Mouse (Mus musculus): ENCODE measurements around the gene Sec23a. TPM values are rescaled to one million over a fixed set of nuclear protein-coding genes. Genes with fewer than 3 reads are reported as not detected.
"Not testable (repeated sequence)": the region's sequence is repeated elsewhere in the genome, so short reads cannot be mapped to it uniquely, and the experiment has no call there.

Gene Sec23a
- total and polyA plus RNA-seq, 3 experiments, result 8.4 to 33.7 (median 28.2) TPM

DNA sequence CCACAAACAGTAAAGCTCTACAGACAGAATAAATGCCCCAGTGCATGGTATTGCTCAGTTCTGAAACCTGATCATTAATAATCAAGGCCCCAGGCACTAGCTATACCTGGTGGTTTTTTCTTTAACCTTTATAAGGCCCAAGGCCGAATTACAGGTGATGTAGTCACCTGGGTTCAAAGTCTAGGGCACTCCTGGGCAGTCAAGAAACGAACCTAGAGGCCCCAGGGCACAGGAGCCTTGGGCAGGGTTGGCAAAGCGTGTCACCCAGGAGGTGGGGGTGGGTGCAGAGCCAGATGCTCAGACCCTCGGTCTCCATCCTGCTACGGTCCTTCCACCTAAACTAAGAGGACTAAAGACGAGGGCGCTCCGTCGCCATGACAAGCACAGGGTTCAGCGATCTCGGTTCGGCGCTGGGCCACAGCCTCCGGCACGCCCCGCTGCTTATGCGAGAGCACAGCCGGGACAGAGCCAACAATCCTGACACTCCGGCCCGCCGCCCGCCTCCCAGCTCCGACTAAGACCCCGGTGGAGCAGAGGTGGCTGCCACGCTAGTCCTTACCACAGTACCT lies 458 bp downstream of the Sec23a start:
- TF ChIP-seq GATA1 (IDR thresholded peaks at IDR 0.05; ENCODE audit: borderline replicate concordance, low read length) (no peak), CTCF (IDR thresholded peaks at IDR 0.05; ENCODE audit: low read depth, low read length) (no peak), POLR2AphosphoS5 (IDR thresholded peaks at IDR 0.05; ENCODE audit: insufficient replicate concordance, low read depth, low read length) (no peak), TAL1 (conservative IDR thresholded peaks at IDR 0.05; ENCODE audit: low read depth, low read length) (no peak), GATA2 (IDR thresholded peaks at IDR 0.05; ENCODE audit: borderline replicate concordance, low read depth, low read length) (no peak)
- H3K36me3 ChIP-seq (replicated peaks), result peaks cover 35% of the 10 kb centered on the region
- DNase-seq (ENCODE audit: low spot score), result no peak
- H3K27me3 ChIP-seq (ENCODE audit: insufficient read depth, low read length), result no peaks in the 10 kb centered on the region
- peak; percentile 12; the same call in 1 of the 2 replicates for ATAC-seq (ENCODE audit: extremely low read depth, insufficient number of reproducible peaks, low FRiP score, poor library complexity, severe bottlenecking)
- H3K9me3 ChIP-seq (replicated peaks), result no peaks in the 10 kb centered on the region
- H3K4me3 ChIP-seq (ENCODE audit: low read depth, low read length), result peak overlapping the region; percentile 85
- H3K4me1 ChIP-seq (ENCODE audit: insufficient read depth, low read depth, low read length), result peaks cover 27% of the 10 kb centered on the region

DNA sequence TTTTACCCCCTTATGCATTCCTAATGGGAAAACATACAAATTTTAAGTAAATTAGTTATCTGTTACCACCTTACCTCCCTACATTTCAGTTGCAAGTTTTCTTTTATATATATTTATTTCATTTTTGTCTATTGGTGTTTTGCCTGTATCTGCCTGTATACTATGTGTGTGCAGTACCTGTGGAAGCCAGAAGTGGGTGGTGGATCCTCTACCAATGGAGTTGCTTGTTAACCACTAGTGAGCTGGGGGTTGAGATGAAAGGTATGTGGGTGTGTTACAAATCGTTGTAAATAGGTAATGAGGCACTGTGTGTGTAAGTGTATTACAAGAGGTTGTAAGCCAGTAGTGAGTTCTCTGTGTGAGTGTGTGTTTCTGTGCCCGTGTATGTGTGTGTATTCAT lies 1.3 kb downstream of the Sec23a start:
- peaks cover 35% of the 10 kb centered on the region for H3K36me3 ChIP-seq (replicated peaks)
- DNase-seq (ENCODE audit: low spot score), result peak; percentile 20
- peaks cover 27% of the 10 kb centered on the region for H3K4me1 ChIP-seq (ENCODE audit: insufficient read depth, low read depth, low read length)
- TF ChIP-seq TAL1 (conservative IDR thresholded peaks at IDR 0.05; ENCODE audit: low read depth, low read length) (no peak), POLR2AphosphoS5 (IDR thresholded peaks at IDR 0.05; ENCODE audit: insufficient replicate concordance, low read depth, low read length) (no peak), GATA1 (IDR thresholded peaks at IDR 0.05; ENCODE audit: borderline replicate concordance, low read length) (no peak), CTCF (IDR thresholded peaks at IDR 0.05; ENCODE audit: low read depth, low read length) (no peak), GATA2 (IDR thresholded peaks at IDR 0.05; ENCODE audit: borderline replicate concordance, low read depth, low read length) (no peak)
- no peaks in the 10 kb centered on the region for H3K9me3 ChIP-seq (replicated peaks)
- no peak overlapping the region for H3K4me3 ChIP-seq (ENCODE audit: low read depth, low read length)
- no peak for ATAC-seq (ENCODE audit: extremely low read depth, insufficient number of reproducible peaks, low FRiP score, poor library complexity, severe bottlenecking)
- no peaks in the 10 kb centered on the region for H3K27me3 ChIP-seq (ENCODE audit: insufficient read depth, low read length)

DNA sequence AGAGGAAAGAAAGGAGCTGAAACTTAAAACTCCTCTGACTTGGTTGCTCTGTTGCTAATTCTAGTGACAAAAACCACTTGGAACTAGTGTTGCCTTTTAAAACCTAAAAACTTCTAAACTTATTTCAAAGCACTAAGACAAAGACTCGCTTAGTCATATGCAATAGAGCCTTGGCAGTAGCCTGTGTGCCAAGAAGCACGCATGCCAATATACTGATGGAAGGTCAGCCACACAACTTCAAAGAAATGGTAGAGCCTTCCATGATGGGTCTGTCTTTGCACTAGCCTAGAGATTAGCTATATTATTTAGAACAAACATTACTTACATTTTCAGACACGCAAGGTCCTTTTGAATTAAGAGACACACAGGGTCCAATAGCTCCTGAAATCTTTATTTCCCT lies 26.1 kb downstream of the Sec23a start:
- no peaks in the 10 kb centered on the region for H3K27me3 ChIP-seq (ENCODE audit: insufficient read depth, low read length)
- DNase-seq (ENCODE audit: low spot score) (no peak), ATAC-seq (ENCODE audit: extremely low read depth, insufficient number of reproducible peaks, low FRiP score, poor library complexity, severe bottlenecking) (no peak)
- no peak overlapping the region for H3K4me3 ChIP-seq (ENCODE audit: low read depth, low read length)
- H3K4me1 ChIP-seq (ENCODE audit: insufficient read depth, low read depth, low read length), result peaks cover 16% of the 10 kb centered on the region
- TF ChIP-seq CTCF (IDR thresholded peaks at IDR 0.05; ENCODE audit: low read depth, low read length) (no peak), POLR2AphosphoS5 (IDR thresholded peaks at IDR 0.05; ENCODE audit: insufficient replicate concordance, low read depth, low read length) (no peak), TAL1 (conservative IDR thresholded peaks at IDR 0.05; ENCODE audit: low read depth, low read length) (no peak), GATA2 (IDR thresholded peaks at IDR 0.05; ENCODE audit: borderline replicate concordance, low read depth, low read length) (no peak), GATA1 (IDR thresholded peaks at IDR 0.05; ENCODE audit: borderline replicate concordance, low read length) (no peak)
- no peaks in the 10 kb centered on the region for H3K9me3 ChIP-seq (replicated peaks)
- peaks cover 52% of the 10 kb centered on the region for H3K36me3 ChIP-seq (replicated peaks)

DNA sequence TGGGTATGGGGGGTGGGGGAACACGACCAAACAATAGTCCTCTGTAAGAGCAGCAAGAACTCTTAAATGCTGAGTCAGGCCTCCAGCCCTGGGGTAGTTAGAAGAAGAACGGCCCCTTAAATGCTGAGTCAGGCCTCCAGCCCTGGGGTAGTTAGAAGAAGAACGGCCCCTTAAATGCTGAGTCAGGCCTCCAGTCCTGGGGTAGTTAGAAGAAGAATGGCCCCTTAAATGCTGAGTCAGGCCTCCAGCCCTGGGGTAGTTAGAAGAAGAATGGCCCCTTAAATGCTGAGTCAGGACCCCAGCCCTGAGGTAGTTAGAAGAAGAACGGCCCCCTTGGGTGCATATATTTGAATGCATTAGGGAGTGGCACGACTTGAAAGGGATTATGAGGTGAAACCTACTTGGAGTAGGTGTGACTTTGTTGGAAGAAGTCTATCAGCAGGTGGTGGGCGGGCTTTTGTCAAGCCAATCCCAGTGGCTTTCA lies 30.6 kb downstream of the Sec23a start:
- H3K9me3 ChIP-seq (replicated peaks); H3K4me3 ChIP-seq (ENCODE audit: low read depth, low read length); H3K27me3 ChIP-seq (ENCODE audit: insufficient read depth, low read length): not testable (repeated sequence)
- DNase-seq (ENCODE audit: low spot score) (peak; percentile 17), ATAC-seq (ENCODE audit: extremely low read depth, insufficient number of reproducible peaks, low FRiP score, poor library complexity, severe bottlenecking) (peak; percentile 86)
- peaks cover 20% of the 10 kb centered on the region for H3K4me1 ChIP-seq (ENCODE audit: insufficient read depth, low read depth, low read length)
- peaks cover 49% of the 10 kb centered on the region for H3K36me3 ChIP-seq (replicated peaks)

DNA sequence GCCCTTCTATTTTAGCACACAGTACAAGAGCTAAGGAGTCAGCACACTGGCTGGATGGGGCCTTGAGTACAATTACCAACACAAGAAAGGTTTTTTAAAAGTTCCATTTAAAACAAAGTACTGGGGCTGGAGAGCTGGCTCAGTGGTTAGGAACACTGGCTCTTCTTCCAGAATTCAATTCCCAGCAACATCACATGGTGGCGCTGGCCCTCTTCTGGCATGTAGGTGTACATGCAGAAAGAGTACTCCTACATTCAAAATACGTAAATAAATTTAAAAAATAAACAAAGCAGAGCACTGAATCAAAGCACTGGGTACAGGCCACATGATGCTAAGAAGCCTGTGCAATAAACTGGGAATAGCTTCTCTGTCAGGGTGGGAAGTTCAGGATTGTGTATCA lies 34.9 kb downstream of the Sec23a start:
- ATAC-seq (ENCODE audit: extremely low read depth, insufficient number of reproducible peaks, low FRiP score, poor library complexity, severe bottlenecking), result no peak
- Histone ChIP-seq H3K4me3 (ENCODE audit: low read depth, low read length) (no peak overlapping the region), H3K9me3 (replicated peaks) (no peaks in the 10 kb centered on the region), H3K36me3 (replicated peaks) (peaks cover 47% of the 10 kb centered on the region), H3K27me3 (ENCODE audit: insufficient read depth, low read length) (no peaks in the 10 kb centered on the region), H3K4me1 (ENCODE audit: insufficient read depth, low read depth, low read length) (peaks cover 13% of the 10 kb centered on the region)
- no peak for DNase-seq (ENCODE audit: low spot score)
- TF ChIP-seq GATA1 (IDR thresholded peaks at IDR 0.05; ENCODE audit: borderline replicate concordance, low read length) (no peak), CTCF (IDR thresholded peaks at IDR 0.05; ENCODE audit: low read depth, low read length) (0 out of 2 replicates have a peak, but pooled peaks have one; percentile 13)

DNA sequence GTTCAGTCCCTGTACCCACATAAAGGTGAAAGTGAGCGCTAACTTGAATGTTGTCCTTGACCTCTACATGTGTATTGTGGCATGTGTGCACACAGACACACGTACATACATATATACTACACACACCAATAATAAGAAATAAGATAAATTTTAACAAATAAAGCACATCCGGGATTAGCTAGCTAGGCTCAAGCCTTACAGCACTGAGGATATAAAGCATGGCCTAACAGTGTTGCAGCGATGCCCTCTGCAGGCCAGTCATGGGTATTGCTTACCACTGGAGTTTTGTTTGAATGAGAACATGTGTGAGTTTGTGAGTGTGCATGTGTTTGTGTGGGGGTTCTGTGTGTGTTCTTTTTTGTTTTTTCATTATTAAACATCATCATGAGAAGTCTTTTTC lies 47.2 kb downstream of the Sec23a start:
- ATAC-seq (ENCODE audit: extremely low read depth, insufficient number of reproducible peaks, low FRiP score, poor library complexity, severe bottlenecking) (peak; percentile 61), DNase-seq (ENCODE audit: low spot score) (no peak)

DNA sequence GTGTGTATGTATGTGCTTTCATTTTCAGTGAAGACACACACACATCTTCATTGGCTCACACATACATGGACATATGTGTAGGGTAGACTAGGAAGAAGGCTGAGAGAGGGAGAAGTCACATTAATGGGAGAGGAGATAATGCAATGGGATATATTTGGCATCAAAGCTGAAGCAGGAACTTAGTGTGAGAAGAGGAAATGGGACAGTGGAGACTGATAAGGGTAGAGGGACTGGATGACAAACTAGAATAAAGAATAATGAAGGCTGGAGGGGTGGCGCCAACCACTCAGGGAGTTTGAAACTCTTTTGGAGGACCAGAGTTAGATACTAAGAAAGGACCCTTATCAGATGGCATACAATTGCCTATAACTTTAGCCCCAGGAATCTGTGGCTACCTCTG lies 51.0 kb downstream of the Sec23a start:
- DNase-seq (ENCODE audit: low spot score) (no peak), ATAC-seq (ENCODE audit: extremely low read depth, insufficient number of reproducible peaks, low FRiP score, poor library complexity, severe bottlenecking) (no peak)
- no peak for TF ChIP-seq CTCF (IDR thresholded peaks at IDR 0.05; ENCODE audit: low read depth, low read length)
- TF ChIP-seq GATA2 (IDR thresholded peaks at IDR 0.05; ENCODE audit: borderline replicate concordance, low read depth, low read length), result no peak
- TF ChIP-seq TAL1 (conservative IDR thresholded peaks at IDR 0.05; ENCODE audit: low read depth, low read length), result no peak
- TF ChIP-seq POLR2AphosphoS5 (IDR thresholded peaks at IDR 0.05; ENCODE audit: insufficient replicate concordance, low read depth, low read length), result no peak
- no peak for TF ChIP-seq GATA1 (IDR thresholded peaks at IDR 0.05; ENCODE audit: borderline replicate concordance, low read length)
- Histone ChIP-seq H3K36me3 (replicated peaks) (peaks cover 41% of the 10 kb centered on the region), H3K9me3 (replicated peaks) (no peaks in the 10 kb centered on the region), H3K4me1 (ENCODE audit: insufficient read depth, low read depth, low read length) (no peaks in the 10 kb centered on the region), H3K4me3 (ENCODE audit: low read depth, low read length) (no peak overlapping the region), H3K27me3 (ENCODE audit: insufficient read depth, low read length) (no peaks in the 10 kb centered on the region)

More for the DNA sequence above, 47.2 kb downstream of the Sec23a start:
- H3K4me3 ChIP-seq (ENCODE audit: low read depth, low read length), result no peak overlapping the region
- no peaks in the 10 kb centered on the region for H3K4me1 ChIP-seq (ENCODE audit: insufficient read depth, low read depth, low read length)
- H3K9me3 ChIP-seq (replicated peaks), result no peaks in the 10 kb centered on the region
- TF ChIP-seq CTCF (IDR thresholded peaks at IDR 0.05; ENCODE audit: low read depth, low read length) (peak; percentile 83), GATA2 (IDR thresholded peaks at IDR 0.05; ENCODE audit: borderline replicate concordance, low read depth, low read length) (no peak), TAL1 (conservative IDR thresholded peaks at IDR 0.05; ENCODE audit: low read depth, low read length) (no peak)
- peaks cover 56% of the 10 kb centered on the region for H3K36me3 ChIP-seq (replicated peaks)
- H3K27me3 ChIP-seq (ENCODE audit: insufficient read depth, low read length), result no peaks in the 10 kb centered on the region
